In genomic region chr5:27076046-27076445, GRCm38 (mm10) we compare ENCODE assay signal across 14 mouse cellular contexts.
DNase-seq lines count a peak whose midpoint lies in the region; ATAC-seq and TF ChIP-seq lines count a peak whose summit lies in the region.
"Had no signal": no experiment of that assay in that cellular context is flagged by ENCODE, and none has a peak within 500 bp of the region (broad histone marks: within the 10 kb centered on the region; RNA-seq: fewer than 3 reads in every experiment).

No protein-coding gene starts in this region.

- no peaks in the 10 kb centered on the region for H3K4me1 ChIP-seq in forebrain, postnatal 0 days (ENCODE audit: insufficient read depth)
- peaks cover 5% of the 10 kb centered on the region; the same call in 1 of the 2 replicates for H3K4me1 ChIP-seq in forebrain, embryonic 16.5 days (replicated peaks; ENCODE audit: control insufficient read depth, insufficient read depth, low read length)
- H3K4me1 ChIP-seq: liver, embryonic 12.5 days had no signal

- peak; percentile 69 for TF ChIP-seq CTCF in forebrain, postnatal 0 days (IDR thresholded peaks at IDR 0.05; ENCODE audit: low read depth)
- TF ChIP-seq CTCF in Patski (IDR thresholded peaks at IDR 0.05), result peak; percentile 36

- POLR2A ChIA-PET in Patski (lab: Charles Lee), result no interaction called here

- no peaks in the 10 kb centered on the region for H3K27me3 ChIP-seq in forebrain, postnatal 0 days (ENCODE audit: insufficient read depth, low read length)
- H3K27me3 ChIP-seq in forebrain, embryonic 16.5 days (replicated peaks; ENCODE audit: control insufficient read depth, insufficient read depth, low read length), result no peaks in the 10 kb centered on the region
- H3K27me3 ChIP-seq in Patski, result no peaks in the 10 kb centered on the region
- H3K27me3 ChIP-seq: hindbrain, embryonic 15.5 days; liver, embryonic 12.5 days; midbrain, embryonic 12.5 days had no signal

- peak; percentile 6 for DNase-seq in adrenal gland, postnatal 10 days
- DNase-seq in adrenal gland, adult 8-10 months, result no peak
- DNase-seq in forebrain, postnatal 0 days, result peak; percentile 53
- DNase-seq in left cerebral cortex, postnatal 14 days (ENCODE audit: low spot score in 2 of 2), result peak; percentile 50 to 56
- no peak for DNase-seq in left cerebral cortex, adult 9 months (ENCODE audit: low spot score in 2 of 2)
- no peak for DNase-seq in Patski (ENCODE audit: low read depth, low spot score)
- DNase-seq: gastrocnemius, postnatal 14 days; lung, postnatal 14 days; thymus, postnatal 4 days had no signal

- H3K9ac ChIP-seq in forebrain, postnatal 0 days, result no peak overlapping the region
- H3K9ac ChIP-seq in forebrain, embryonic 16.5 days (replicated peaks; ENCODE audit: low read depth, low read length), result no peak overlapping the region
- H3K9ac ChIP-seq: hindbrain, embryonic 15.5 days; liver, embryonic 12.5 days; midbrain, embryonic 12.5 days had no signal

- no peak overlapping the region for H3K4me2 ChIP-seq in forebrain, postnatal 0 days (ENCODE audit: low read depth)
- no peak overlapping the region for H3K4me2 ChIP-seq in forebrain, embryonic 16.5 days (ENCODE audit: low read length)
- H3K4me2 ChIP-seq: hindbrain, embryonic 15.5 days; liver, embryonic 12.5 days; midbrain, embryonic 12.5 days had no signal

- intact Hi-C loops in left cerebral cortex, postnatal 14 days (cut with DNase I), result loop anchor here (5.0 to 10.0 kb wide), 3 partner anchors 341 to 579 kb away; no protein-coding TSS in a partner anchor

- 52% methylated on average over 1 of the region's 1 CpGs for WGBS in forebrain, postnatal 0 days
- WGBS in forebrain, embryonic 16.5 days, result 47% methylated on average over 1 of the region's 1 CpGs

- H3K36me3 ChIP-seq in forebrain, postnatal 0 days (ENCODE audit: insufficient read depth), result no peaks in the 10 kb centered on the region
- H3K36me3 ChIP-seq in forebrain, embryonic 16.5 days (ENCODE audit: control insufficient read depth, insufficient read depth), result no peaks in the 10 kb centered on the region
- H3K36me3 ChIP-seq: hindbrain, embryonic 15.5 days; liver, embryonic 12.5 days; midbrain, embryonic 12.5 days had no signal

- CTCF ChIA-PET in Patski (lab: Charles Lee), result interaction anchor here (0.7 to 2.7 kb wide), 8 partner anchors 15 to 556 kb away, joined by 3 to 8 read pairs (median 4); no protein-coding TSS in a partner anchor

- no peak for ATAC-seq in forebrain, postnatal 0 days
- no peak for ATAC-seq in forebrain, embryonic 16.5 days
- ATAC-seq in Patski, result no peak
- ATAC-seq in inflammation-experienced regulatory T-cells, adult 6 months, result no peak
- ATAC-seq: liver, embryonic 12.5 days had no signal

- H3K9me3 ChIP-seq in forebrain, postnatal 0 days (ENCODE audit: low read length), result no peaks in the 10 kb centered on the region
- no peaks in the 10 kb centered on the region for H3K9me3 ChIP-seq in forebrain, embryonic 16.5 days (ENCODE audit: control insufficient read depth, low read length)
- H3K9me3 ChIP-seq: hindbrain, embryonic 15.5 days; liver, embryonic 12.5 days; midbrain, embryonic 12.5 days had no signal

- H3K4me3 ChIP-seq in forebrain, postnatal 0 days (ENCODE audit: low read depth, low read length), result no peak overlapping the region
- H3K4me3 ChIP-seq in forebrain, embryonic 16.5 days (replicated peaks; ENCODE audit: low read length), result no peak overlapping the region
- H3K4me3 ChIP-seq: hindbrain, embryonic 15.5 days; liver, embryonic 12.5 days; midbrain, embryonic 12.5 days had no signal

- H3K27ac ChIP-seq in forebrain, postnatal 0 days (ENCODE audit: low read depth, low read length), result no peak overlapping the region
- H3K27ac ChIP-seq in forebrain, embryonic 16.5 days (ENCODE audit: low read length), result no peak overlapping the region
- H3K27ac ChIP-seq: hindbrain, embryonic 15.5 days; liver, embryonic 12.5 days; midbrain, embryonic 12.5 days had no signal

- in situ Hi-C loops in Patski (cut with MboI; ENCODE audit: low pct_unique_long_range_greater_than_20kb), result loop anchor here (5.0 kb wide), 2 partner anchors 341 to 541 kb away; no protein-coding TSS in a partner anchor

Comparison
In these comparisons a context has a peak if more than half of its experiments do, and no peak if none do; other contexts are left out.
1. DNase-seq: peak in adrenal gland, postnatal 10 days (single experiment), forebrain, postnatal 0 days (single experiment) and left cerebral cortex, postnatal 14 days (2 of 2); none in adrenal gland, adult 8-10 months (single experiment), left cerebral cortex, adult 9 months (0 of 2) and Patski (single experiment).